13 mouse cellular contexts compared by ENCODE assay signal in genomic region chr8:26829313-26829712, GRCm38 (mm10).
"Had no signal": no experiment of that assay in that cellular context is flagged by ENCODE, and none has a peak within 500 bp of the region (broad histone marks: within the 10 kb centered on the region; RNA-seq: fewer than 3 reads in every experiment).

No protein-coding gene starts in this region.

- ATAC-seq: intestine, embryonic 16.5 days had no signal

- H3K9me3 ChIP-seq: limb, embryonic 13.5 days; midbrain, embryonic 12.5 days; neural tube, embryonic 15.5 days had no signal

- H3K36me3 ChIP-seq: limb, embryonic 13.5 days; midbrain, embryonic 12.5 days; neural tube, embryonic 15.5 days had no signal

- H3K27me3 ChIP-seq: midbrain, embryonic 12.5 days had no signal

- H3K27ac ChIP-seq: liver, embryonic 14.5 days; midbrain, embryonic 12.5 days; neural tube, embryonic 15.5 days; stomach, postnatal 0 days had no signal

- H3K4me2 ChIP-seq: midbrain, embryonic 12.5 days; neural tube, embryonic 15.5 days had no signal

- H3K4me3 ChIP-seq: limb, embryonic 13.5 days; midbrain, embryonic 12.5 days; neural tube, embryonic 15.5 days had no signal

- DNase-seq: kidney, adult 8-10 months; kidney, postnatal 25 days; layer of hippocampus, postnatal 36 days; lung, adult 2 months; right cerebral cortex, adult 18-20 months; thymus, adult 18-20 months; thymus, postnatal 14 days had no signal

- H3K9ac ChIP-seq: limb, embryonic 13.5 days; liver, embryonic 14.5 days; midbrain, embryonic 12.5 days; neural tube, embryonic 15.5 days had no signal
